Comparison of ENCODE assay signal across 24 mouse cellular contexts in genomic region chr16:18715381-18715780, GRCm38 (mm10).
"Had no signal": no experiment of that assay in that cellular context is flagged by ENCODE, and none has a peak within 500 bp of the region (broad histone marks: within the 10 kb centered on the region; RNA-seq: fewer than 3 reads in every experiment).

No protein-coding gene starts in this region.

- H3K4me3 ChIP-seq: forebrain, embryonic 15.5 days; heart, adult 2 months; heart, embryonic 13.5 days; heart, embryonic 15.5 days; hindbrain, embryonic 13.5 days; hindbrain, embryonic 15.5 days; layer of hippocampus, adult 2 months; left cerebral cortex, adult 2 months; limb, embryonic 10.5 days; limb, embryonic 12.5 days; liver, embryonic 13.5 days; liver, embryonic 15.5 days had no signal

- H3K9me3 ChIP-seq: forebrain, embryonic 15.5 days; heart, embryonic 13.5 days; heart, embryonic 15.5 days; hindbrain, embryonic 13.5 days; hindbrain, embryonic 15.5 days; limb, embryonic 10.5 days; limb, embryonic 12.5 days; liver, embryonic 13.5 days; liver, embryonic 15.5 days had no signal

- H3K4me1 ChIP-seq: forebrain, embryonic 15.5 days; heart, embryonic 15.5 days; hindbrain, embryonic 13.5 days; hindbrain, embryonic 15.5 days; limb, embryonic 10.5 days; limb, embryonic 12.5 days; liver, embryonic 13.5 days; liver, embryonic 15.5 days had no signal

- H3K36me3 ChIP-seq: forebrain, embryonic 15.5 days; heart, embryonic 13.5 days; heart, embryonic 15.5 days; hindbrain, embryonic 13.5 days; hindbrain, embryonic 15.5 days; limb, embryonic 10.5 days; limb, embryonic 12.5 days; liver, embryonic 13.5 days; liver, embryonic 15.5 days had no signal

- ATAC-seq: forebrain, embryonic 15.5 days; forebrain, postnatal 0 days; hindbrain, postnatal 0 days; intestine, embryonic 16.5 days; liver, postnatal 0 days had no signal

- DNase-seq: forebrain, postnatal 0 days; gastrocnemius, postnatal 14 days; gastrocnemius, postnatal 36 days; heart, adult 11 months; heart, adult 2 months; heart, postnatal 14 days; heart, postnatal 36 days; liver; liver, embryonic 13.5 days; liver, postnatal 0 days had no signal

- H3K27ac ChIP-seq: forebrain, embryonic 15.5 days; heart, adult 2 months; heart, embryonic 13.5 days; heart, embryonic 15.5 days; hindbrain, embryonic 13.5 days; hindbrain, embryonic 15.5 days; hindbrain, postnatal 0 days; kidney, postnatal 0 days; layer of hippocampus, adult 2 months; left cerebral cortex, adult 2 months; limb, embryonic 10.5 days; limb, embryonic 12.5 days; liver, embryonic 13.5 days; liver, embryonic 15.5 days had no signal

- H3K9ac ChIP-seq: forebrain, embryonic 15.5 days; forebrain, postnatal 0 days; heart, embryonic 13.5 days; heart, embryonic 15.5 days; hindbrain, embryonic 13.5 days; hindbrain, embryonic 15.5 days; limb, embryonic 12.5 days; liver, embryonic 13.5 days; liver, embryonic 15.5 days; liver, postnatal 0 days had no signal

- H3K4me2 ChIP-seq: forebrain, embryonic 15.5 days; heart, embryonic 11.5 days; heart, embryonic 13.5 days; heart, embryonic 15.5 days; hindbrain, embryonic 13.5 days; hindbrain, embryonic 15.5 days; limb, embryonic 12.5 days; liver, embryonic 13.5 days; liver, embryonic 15.5 days had no signal

- H3K27me3 ChIP-seq: forebrain, embryonic 15.5 days; heart, embryonic 13.5 days; heart, embryonic 15.5 days; hindbrain, embryonic 13.5 days; hindbrain, embryonic 15.5 days; limb, embryonic 12.5 days; liver, embryonic 13.5 days; liver, embryonic 15.5 days had no signal
